Mouse (Mus musculus) neural tube, embryonic 10.5 days (tissue): ENCODE data around the gene Btrc.
A peak's percentile ranks its signal among the peaks of the same experiment; 100 is the strongest.

Experiments used
- DNase-seq: peaks from one replicate; pipeline ENCODE4 v3.0.0-alpha.2; 2017; ENCODE audit warnings: low spot score; ENCODE audit errors: extremely low spot score

Btrc gene

GRCm38 (mm10) chr19:45422276-45422675 is 58.7 kb downstream of the Btrc start:
- DNase-seq = no peak

GRCm38 (mm10) chr19:45428146-45428545 is 64.6 kb downstream of the Btrc start:
- no peak for DNase-seq

GRCm38 (mm10) chr19:45430971-45431633 is 67.6 kb downstream of the Btrc start:
- DNase-seq = no peak

GRCm38 (mm10) chr19:45432351-45432750 is 68.8 kb downstream of the Btrc start:
- DNase-seq = no peak

DNA sequence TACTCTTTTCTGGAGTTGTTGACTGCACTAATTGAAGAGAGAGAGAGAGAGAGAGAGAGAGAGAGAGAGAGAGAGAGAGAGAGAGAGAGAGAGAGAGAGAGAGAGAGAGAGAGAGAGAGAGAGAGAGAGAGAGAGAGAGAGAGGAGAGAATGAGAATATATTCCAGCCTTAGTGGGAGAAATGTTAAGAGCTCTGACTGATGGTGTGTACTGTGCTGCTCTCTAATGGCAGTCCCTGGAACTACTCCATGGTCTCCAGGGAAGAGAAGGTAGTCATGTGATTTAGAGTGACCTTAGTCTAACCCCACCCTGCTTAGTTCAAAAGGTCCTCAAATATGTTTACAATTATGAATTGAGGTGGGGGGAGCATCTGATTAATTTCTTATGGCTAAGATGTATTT is 72.5 kb downstream of the Btrc start:
- DNase-seq = peak; percentile 36

DNA sequence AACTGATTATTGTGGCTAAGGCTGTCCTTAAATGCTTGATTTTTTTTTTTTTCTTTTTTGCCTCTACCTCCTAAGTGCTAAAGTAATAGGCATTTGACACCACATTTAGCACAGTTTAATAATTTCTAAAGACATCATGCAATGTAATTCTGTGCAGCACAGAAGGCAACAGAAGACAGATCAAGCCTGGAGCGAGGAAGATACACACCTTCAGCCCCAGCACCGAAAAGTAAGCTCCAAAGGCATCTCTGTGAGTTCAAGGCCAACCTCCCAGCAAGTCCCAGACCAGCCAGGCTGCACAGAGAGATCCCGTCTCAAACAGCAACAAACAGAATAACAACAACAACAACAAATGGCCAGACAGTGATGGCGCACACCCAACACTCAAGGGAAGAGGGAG is 73.6 kb downstream of the Btrc start:
- no peak for DNase-seq

GRCm38 (mm10) chr19:45438191-45438590 is 74.7 kb downstream of the Btrc start:
- DNase-seq = no peak

GRCm38 (mm10) chr19:45438928-45439846 is 75.7 kb downstream of the Btrc start:
- no peak for DNase-seq

GRCm38 (mm10) chr19:45440554-45441175 is 77.1 kb downstream of the Btrc start:
- no peak for DNase-seq

DNA sequence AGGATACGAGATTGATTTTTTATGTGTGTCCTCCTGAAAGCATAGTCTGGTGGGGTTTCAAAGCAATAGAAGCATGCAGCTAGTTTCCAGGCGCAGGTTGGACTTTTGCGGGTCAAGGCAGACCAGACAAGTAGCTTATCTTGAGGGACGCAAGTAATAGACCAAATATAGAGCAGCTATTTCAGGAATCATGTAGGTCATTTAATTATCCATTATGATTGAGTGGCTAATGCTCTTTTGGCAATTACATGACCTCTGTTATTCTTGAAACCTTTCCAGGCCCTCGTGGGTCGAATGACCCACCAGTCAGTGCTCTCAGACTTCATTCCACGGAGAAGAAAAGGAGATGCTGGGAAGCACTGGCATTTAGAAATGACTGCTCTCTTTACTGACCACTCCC is 78.2 kb downstream of the Btrc start:
- DNase-seq = no peak

DNA sequence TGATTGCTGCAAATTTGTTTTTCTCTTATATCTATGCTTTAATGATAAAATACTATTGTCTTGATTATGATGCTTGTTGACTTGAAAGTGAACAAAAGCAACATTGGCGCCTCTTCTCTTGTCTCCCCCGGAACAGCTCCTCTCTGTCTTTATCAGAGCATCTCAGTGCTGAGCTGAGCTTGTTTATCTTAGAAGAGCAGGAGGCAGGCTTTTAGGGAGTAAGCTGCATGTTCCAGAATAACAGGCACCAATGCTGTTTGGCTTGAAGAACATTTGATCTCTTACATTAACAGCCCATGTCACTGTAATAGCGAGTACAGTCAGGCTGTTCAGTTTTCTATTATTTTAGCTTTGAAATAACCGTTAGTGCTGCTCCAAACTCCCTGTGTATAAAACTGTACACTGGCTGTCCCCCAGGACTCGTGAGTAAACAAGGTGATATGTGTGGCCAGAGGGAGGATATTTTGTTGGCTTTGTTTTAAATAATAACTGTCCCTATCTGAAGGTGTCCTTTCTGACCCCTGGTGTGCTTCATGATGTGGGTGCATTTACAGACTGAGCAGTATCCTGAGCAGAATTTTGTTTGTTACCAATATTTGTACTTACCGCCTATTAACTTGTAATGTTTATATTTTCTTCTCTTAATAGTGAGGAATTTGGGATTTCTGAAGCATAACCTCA is 81.9 kb downstream of the Btrc start:
- no peak for DNase-seq

DNA sequence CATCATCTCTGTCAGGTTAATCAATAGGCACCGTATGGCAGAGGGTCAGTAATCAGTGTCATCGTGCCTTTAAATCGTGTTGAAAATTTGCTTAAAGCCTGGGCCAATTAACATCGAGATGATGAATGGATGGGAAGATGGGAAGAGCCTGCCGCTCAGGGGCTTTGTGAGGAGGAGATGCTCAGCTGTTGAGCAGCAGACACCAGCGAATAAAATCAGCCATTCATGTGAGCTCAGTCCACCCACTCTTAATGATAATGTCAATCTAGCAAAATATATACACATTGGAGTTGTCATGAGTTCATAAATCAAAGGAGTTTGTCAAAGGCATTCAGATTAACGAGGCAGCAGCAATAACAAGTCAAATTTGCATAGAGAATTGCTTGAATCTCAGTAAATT is 83.1 kb downstream of the Btrc start:
- no peak for DNase-seq

GRCm38 (mm10) chr19:45447222-45447621 is 83.7 kb downstream of the Btrc start:
- no peak for DNase-seq

DNA sequence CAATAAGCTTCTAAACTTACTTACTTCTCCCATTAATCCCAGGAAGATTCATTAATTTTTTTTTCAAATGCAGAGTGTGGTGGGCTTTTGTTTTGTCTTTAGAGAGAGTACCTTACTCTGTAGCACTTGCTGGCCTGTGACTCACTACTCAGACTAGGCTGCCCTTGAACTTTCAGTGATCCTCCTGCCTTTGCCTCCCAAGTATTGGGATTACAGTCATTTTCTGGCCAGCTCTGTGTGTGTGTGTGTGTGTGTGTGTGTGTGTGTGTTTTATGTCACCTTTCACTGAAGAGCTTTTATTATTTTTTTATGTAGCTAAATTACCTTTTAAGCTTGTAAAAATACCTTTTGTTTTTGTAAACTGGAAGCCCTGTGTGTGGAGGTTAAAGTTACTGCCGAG is 84.4 kb downstream of the Btrc start:
- no peak for DNase-seq

DNA sequence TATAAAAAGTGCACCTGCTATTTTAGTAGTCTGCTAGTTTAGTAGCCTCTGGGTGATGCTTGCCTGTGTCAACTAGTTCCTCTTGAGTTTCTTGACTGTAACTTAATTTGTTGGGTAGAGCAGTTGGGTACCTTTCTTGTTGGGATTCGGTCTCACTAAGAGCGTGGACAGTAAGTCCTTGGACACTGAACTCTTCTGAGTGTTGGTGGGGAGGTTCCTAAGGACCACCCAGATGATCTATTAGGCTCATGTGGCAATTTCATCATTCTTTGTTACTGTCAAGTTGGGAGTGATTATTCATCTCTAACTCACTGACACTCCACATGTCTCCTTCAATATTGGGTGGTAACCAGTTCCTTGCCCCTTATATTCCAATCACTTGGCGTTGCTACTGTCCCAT is 90.9 kb downstream of the Btrc start:
- no peak for DNase-seq

- DNase-seq = no peak
Measured at GRCm38 (mm10) chr19:45456896-45457295, 93.4 kb downstream of the Btrc start.

DNA sequence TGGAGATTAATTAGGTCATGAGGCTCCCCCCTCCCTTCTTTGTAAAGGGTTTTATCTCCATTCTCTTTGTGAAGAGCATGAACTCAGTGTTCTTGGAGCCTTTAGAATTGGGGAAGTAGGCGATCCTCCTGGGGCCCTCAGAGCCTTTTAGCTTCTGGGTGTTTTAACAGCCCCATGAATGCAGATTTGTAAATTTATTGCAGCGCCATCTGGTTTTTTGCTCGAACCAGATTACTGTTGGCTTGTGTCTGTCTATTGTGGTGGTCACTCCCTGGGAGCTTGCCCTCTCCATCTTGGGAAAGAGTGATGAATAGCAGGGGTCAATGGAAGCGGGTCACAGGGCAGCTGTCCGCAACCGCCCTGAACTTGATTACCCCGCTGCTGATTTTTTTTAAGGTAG is 95.2 kb downstream of the Btrc start:
- DNase-seq = peak; percentile 74

GRCm38 (mm10) chr19:45459931-45460665 is 96.6 kb downstream of the Btrc start:
- no peak for DNase-seq

DNA sequence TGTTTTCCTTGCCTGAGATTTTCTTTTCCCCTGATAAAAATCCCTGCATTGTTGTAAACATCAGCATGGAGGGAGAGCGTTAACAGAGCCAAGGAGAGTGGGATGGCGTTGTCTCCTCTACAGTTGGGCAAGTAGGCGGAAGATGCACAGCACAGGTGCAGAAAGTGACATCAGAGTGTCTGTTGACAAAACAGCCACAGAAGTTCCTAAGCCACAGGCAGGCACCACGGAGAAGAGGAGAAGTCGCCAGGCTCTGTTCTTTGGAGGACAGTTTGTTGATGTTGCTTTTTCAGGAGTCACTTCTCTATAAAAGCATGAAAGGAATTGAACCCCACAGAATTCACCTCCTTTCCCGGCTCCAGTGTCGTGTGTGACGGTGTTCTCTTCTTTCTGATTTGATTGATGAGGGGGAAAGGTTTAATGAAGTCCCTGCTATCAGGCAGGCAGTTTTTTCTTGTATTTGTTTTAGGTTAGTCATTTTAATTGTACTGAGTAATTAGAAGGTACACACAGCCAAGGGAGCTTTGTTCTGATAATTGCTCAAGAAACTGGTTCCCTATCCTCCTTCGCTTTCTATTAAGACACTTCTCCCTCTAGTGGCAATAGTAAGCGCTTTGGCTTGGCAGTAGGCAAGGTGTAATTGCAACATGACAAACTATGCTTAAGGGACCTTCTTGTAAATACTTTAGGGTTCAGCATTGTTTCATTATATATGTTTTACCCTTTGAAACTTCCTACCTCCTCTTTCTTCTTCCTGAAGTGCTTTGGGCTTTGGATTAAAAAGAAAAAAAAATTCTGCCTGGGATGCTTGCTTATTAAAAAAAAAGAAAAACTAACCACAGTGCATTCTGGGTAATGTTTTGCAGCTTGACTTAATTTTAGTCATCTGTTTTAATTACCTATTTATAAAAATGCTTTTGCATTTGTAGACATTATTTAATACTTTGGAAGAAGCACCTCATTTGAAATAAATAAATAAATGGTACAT is 97.5 kb downstream of the Btrc start:
- no peak for DNase-seq

GRCm38 (mm10) chr19:45469760-45470159 is 106.2 kb downstream of the Btrc start:
- DNase-seq = no peak
